Mouse (Mus musculus) brain, adult 2 months (tissue): ENCODE measurements around the gene AA986860.

ENCODE experiments used
- DNase-seq: peaks from one replicate; pipeline ENCODE4 v3.0.0; 2011; ENCODE audit warnings: low read depth, low spot score

AA986860 gene

GRCm38 (mm10) chr1:130775691-130776331, 44.0 kb downstream of the AA986860 start:
- no peak for DNase-seq

GRCm38 (mm10) chr1:130776645-130777044, 44.9 kb downstream of the AA986860 start:
- DNase-seq = peak; percentile 13

GRCm38 (mm10) chr1:130779867-130780266, 48.1 kb downstream of the AA986860 start:
- no peak for DNase-seq

- peak; percentile 67 for DNase-seq
Measured at GRCm38 (mm10) chr1:130784054-130784453, 52.3 kb downstream of the AA986860 start.

- DNase-seq = no peak
Measured at GRCm38 (mm10) chr1:130787001-130787400, 55.2 kb downstream of the AA986860 start.

- DNase-seq = no peak
Measured at GRCm38 (mm10) chr1:130789512-130790451, 58.0 kb downstream of the AA986860 start.
